Mouse (Mus musculus) hindbrain, embryonic 14.5 days (tissue): ENCODE results near the gene Itih5. TPM values are rescaled to one million over a fixed set of nuclear protein-coding genes. Genes with fewer than 3 reads are reported as not detected.

Experiments used
- polyA plus RNA-seq: library from polyadenylated mRNA; unstranded; fragments of >200 nt; fragmentation: Nextera tagmentation; extraction: Ambion mirVana; gene quantifications from 2 replicates; pipeline ENCODE4 v1.2.1, GENCODE M21; 2014

Gene Itih5
- polyA plus RNA-seq, 1 experiment from 2014 or later = 10.4 TPM

Other genes starting within 250 kb of the Itih5 start
- 12.6 and 13.1 TPM in 2 replicates for gene Taf3, start 105.0 kb upstream of the Itih5 start, polyA plus RNA-seq
- 649 and 654 TPM in 2 replicates for gene Atp5c1, start 73.1 kb upstream of the Itih5 start, polyA plus RNA-seq
- gene Kin, start 73.0 kb upstream of the Itih5 start, polyA plus RNA-seq = 26.5 and 29.1 TPM in 2 replicates
- 3.4 and 4.1 TPM in 2 replicates for gene Itih2, start 22.2 kb upstream of the Itih5 start, polyA plus RNA-seq
- gene Sfmbt2, start 216.9 kb downstream of the Itih5 start, polyA plus RNA-seq = 6.3 and 7.7 TPM in 2 replicates